Mouse (Mus musculus): ENCODE data around the gene Rab2b. TPM values are rescaled to one million over a fixed set of nuclear protein-coding genes. Genes with fewer than 3 reads are reported as not detected.

Rab2b gene
- polyA plus RNA-seq, 1 experiment from 2014 or later: 22.6 TPM

Other genes starting within 250 kb of the Rab2b start
- not detected in 2 replicates for gene Olfr221, start 237.1 kb downstream of the Rab2b start, polyA plus RNA-seq (2014; fragmentation: Nextera tagmentation; extraction: Ambion mirVana)
- 718 and 725 TPM in 2 replicates for gene Hnrnpc, start 175.5 kb downstream of the Rab2b start, polyA plus RNA-seq (2014; fragmentation: Nextera tagmentation; extraction: Ambion mirVana)
- 76.5 and 134 TPM in 2 replicates for gene Rpgrip1, start 168.8 kb downstream of the Rab2b start, polyA plus RNA-seq (2014; fragmentation: Nextera tagmentation; extraction: Ambion mirVana)
- gene Supt16, start 82.1 kb downstream of the Rab2b start, polyA plus RNA-seq (2014; fragmentation: Nextera tagmentation; extraction: Ambion mirVana): 55.1 and 111 TPM in 2 replicates
- gene Chd8, start 21.8 kb downstream of the Rab2b start, polyA plus RNA-seq (2014; fragmentation: Nextera tagmentation; extraction: Ambion mirVana): 48.6 and 57.1 TPM in 2 replicates
- gene Tox4, start 399 bp downstream of the Rab2b start, polyA plus RNA-seq (2014; fragmentation: Nextera tagmentation; extraction: Ambion mirVana): 34.9 and 54.7 TPM in 2 replicates
- gene Mettl3, start 25.6 kb upstream of the Rab2b start, polyA plus RNA-seq (2014; fragmentation: Nextera tagmentation; extraction: Ambion mirVana): 40.3 and 53.7 TPM in 2 replicates
- gene Sall2, start 49.2 kb upstream of the Rab2b start, polyA plus RNA-seq (2014; fragmentation: Nextera tagmentation; extraction: Ambion mirVana): 20.4 and 46.2 TPM in 2 replicates
- gene Olfr1513, start 76.9 kb upstream of the Rab2b start, polyA plus RNA-seq (2014; fragmentation: Nextera tagmentation; extraction: Ambion mirVana): not detected in 2 replicates
- not detected in 2 replicates for gene Olfr1512, start 99.6 kb upstream of the Rab2b start, polyA plus RNA-seq (2014; fragmentation: Nextera tagmentation; extraction: Ambion mirVana)
- gene Olfr1511, start 117.8 kb upstream of the Rab2b start, polyA plus RNA-seq (2014; fragmentation: Nextera tagmentation; extraction: Ambion mirVana): not detected in 2 replicates
- gene Olfr1510, start 134.8 kb upstream of the Rab2b start, polyA plus RNA-seq (2014; fragmentation: Nextera tagmentation; extraction: Ambion mirVana): not detected in 2 replicates
- gene Olfr1509, start 163.4 kb upstream of the Rab2b start, polyA plus RNA-seq (2014; fragmentation: Nextera tagmentation; extraction: Ambion mirVana): not detected in 2 replicates
- gene Olfr1508, start 187.9 kb upstream of the Rab2b start, polyA plus RNA-seq (2014; fragmentation: Nextera tagmentation; extraction: Ambion mirVana): not detected in 2 replicates
- not detected in 2 replicates for gene Olfr1507, start 216.2 kb upstream of the Rab2b start, polyA plus RNA-seq (2014; fragmentation: Nextera tagmentation; extraction: Ambion mirVana)

Measured in kidney, embryonic 14.5 days (tissue).